Mouse (Mus musculus) brain, embryonic 14.5 days (tissue): Measurements from ENCODE around the gene Dynlt1b. TPM values are rescaled to one million over a fixed set of nuclear protein-coding genes. Genes with fewer than 3 reads are reported as not detected.
"Not testable (repeated sequence)": the region's sequence is repeated elsewhere in the genome, so short reads cannot be mapped to it uniquely, and the experiment has no call there.

ENCODE experiments used
- DNase-seq: peaks from one replicate; pipeline ENCODE4 v3.0.0-alpha.2; 2011; ENCODE audit warnings: low read depth
- polyA plus RNA-seq: library from polyadenylated mRNA; depleted of rRNA; stranded (reverse); fragments of >200 nt; gene quantifications from 2 replicates; pipeline ENCODE4 v1.2.3, GENCODE M21; 2012

Dynlt1b gene
- polyA plus RNA-seq, 1 experiment: 782 TPM

GRCm38 (mm10) chr17:6422370-6422769 is 7.5 kb upstream of the Dynlt1b start:
- DNase-seq: not testable (repeated sequence)

GRCm38 (mm10) chr17:6422805-6423204 is 7.1 kb upstream of the Dynlt1b start:
- DNase-seq: not testable (repeated sequence)

GRCm38 (mm10) chr17:6424294-6424980 is 5.5 kb upstream of the Dynlt1b start:
- not testable (repeated sequence) for DNase-seq

GRCm38 (mm10) chr17:6425325-6425724 is 4.6 kb upstream of the Dynlt1b start:
- not testable (repeated sequence) for DNase-seq

- DNase-seq: not testable (repeated sequence)
Observed at GRCm38 (mm10) chr17:6426869-6427268, 3.0 kb upstream of the Dynlt1b start.

GRCm38 (mm10) chr17:6428926-6429325 is 986 bp upstream of the Dynlt1b start:
- DNase-seq: not testable (repeated sequence)

GRCm38 (mm10) chr17:6430410-6431001 is 594 bp downstream of the Dynlt1b start:
- not testable (repeated sequence) for DNase-seq

- DNase-seq: not testable (repeated sequence)
Observed at GRCm38 (mm10) chr17:6432456-6432855, 2.5 kb downstream of the Dynlt1b start.

GRCm38 (mm10) chr17:6433691-6434090 is 3.8 kb downstream of the Dynlt1b start:
- not testable (repeated sequence) for DNase-seq

- not testable (repeated sequence) for DNase-seq
Observed at GRCm38 (mm10) chr17:6438080-6438479, 8.2 kb downstream of the Dynlt1b start.

- DNase-seq: not testable (repeated sequence)
Observed at GRCm38 (mm10) chr17:6439913-6440312, 10.0 kb downstream of the Dynlt1b start.

- DNase-seq: not testable (repeated sequence)
Observed at GRCm38 (mm10) chr17:6440493-6441077, 10.7 kb downstream of the Dynlt1b start.

- DNase-seq: not testable (repeated sequence)
Observed at GRCm38 (mm10) chr17:6441254-6441653, 11.3 kb downstream of the Dynlt1b start.

- not testable (repeated sequence) for DNase-seq
Observed at GRCm38 (mm10) chr17:6442513-6442912, 12.6 kb downstream of the Dynlt1b start.

- DNase-seq: not testable (repeated sequence)
Observed at GRCm38 (mm10) chr17:6445794-6446587, 16.1 kb downstream of the Dynlt1b start.

- not testable (repeated sequence) for DNase-seq
Observed at GRCm38 (mm10) chr17:6448293-6448692, 18.4 kb downstream of the Dynlt1b start.

GRCm38 (mm10) chr17:6449166-6449565 is 19.3 kb downstream of the Dynlt1b start:
- not testable (repeated sequence) for DNase-seq

GRCm38 (mm10) chr17:6451205-6451604 is 21.3 kb downstream of the Dynlt1b start:
- DNase-seq: not testable (repeated sequence)

- DNase-seq: not testable (repeated sequence)
Observed at GRCm38 (mm10) chr17:6452689-6453088, 22.8 kb downstream of the Dynlt1b start.

GRCm38 (mm10) chr17:6454703-6455102 is 24.8 kb downstream of the Dynlt1b start:
- DNase-seq: not testable (repeated sequence)

- not testable (repeated sequence) for DNase-seq
Observed at GRCm38 (mm10) chr17:6455883-6456282, 26.0 kb downstream of the Dynlt1b start.
